Comparison of ENCODE assay signal across 7 mouse cellular contexts in the genomic region with DNA sequence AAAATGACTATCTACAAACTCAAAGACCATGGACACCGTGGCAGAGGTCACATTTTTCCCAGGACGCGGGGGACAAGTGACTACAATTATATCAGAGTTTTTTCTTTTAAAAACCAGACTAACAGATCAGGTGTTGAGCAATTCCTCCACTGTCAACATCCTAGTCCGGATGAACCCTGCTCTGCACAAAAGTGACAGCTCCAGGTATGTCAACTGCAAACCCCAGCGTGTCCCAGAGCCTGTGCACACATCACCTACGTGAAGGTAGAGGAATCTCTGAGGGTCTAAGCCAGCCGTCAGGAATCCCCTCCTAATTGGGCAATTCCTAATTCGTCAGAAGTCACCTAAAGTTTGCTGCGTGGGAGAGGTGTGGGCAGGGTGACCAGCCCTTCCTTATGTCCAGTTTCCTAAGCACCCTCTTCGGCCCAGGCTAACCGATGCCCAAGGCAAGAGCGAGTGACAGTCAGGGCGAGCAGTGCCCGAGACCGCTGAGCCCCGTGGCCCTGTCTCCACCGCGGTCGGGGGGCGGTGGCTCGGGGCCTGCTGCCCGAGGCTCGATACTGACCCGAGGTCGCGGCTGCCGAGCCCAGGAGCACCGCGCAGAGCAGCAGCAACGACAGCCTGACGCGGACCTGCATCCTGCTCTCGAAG. TPM values are rescaled to one million over a fixed set of nuclear protein-coding genes. Genes with fewer than 3 reads are reported as not detected.
A peak's percentile ranks its signal among the peaks of the same experiment; 100 is the strongest.
DNase-seq lines count a peak whose midpoint lies in the region; ATAC-seq and TF ChIP-seq lines count a peak whose summit lies in the region.

No protein-coding gene starts in this region.

- DNase-seq in spleen, adult 2 months (ENCODE audit: low read depth in 1 of 2, low spot score in 2 of 2): no peak
- no peak for DNase-seq in spleen, postnatal 10 days (ENCODE audit: low spot score in 2 of 2)
- DNase-seq in embryonic facial prominence, embryonic 14.5 days (ENCODE audit: low spot score): peak; percentile 10
- no peak for DNase-seq in spleen, adult 12 weeks (ENCODE audit: low spot score)
- no peak for DNase-seq in cerebellum, adult 11-12 months

- peak overlapping the region; percentile 89 for H3K4me2 ChIP-seq in embryonic facial prominence, embryonic 14.5 days (ENCODE audit: low read depth, low read length)
- peak overlapping the region; percentile 82 for H3K4me2 ChIP-seq in intestine, embryonic 16.5 days (ENCODE audit: low read depth, low read length)
- peak overlapping the region; percentile 93 for H3K4me2 ChIP-seq in midbrain, embryonic 12.5 days (replicated peaks)

- 3% methylated on average over 33 of the region's 33 CpGs for WGBS in spleen, adult 2 months
- 5% methylated on average over 23 of the region's 33 CpGs for WGBS in embryonic facial prominence, embryonic 14.5 days
- 2% methylated on average over 33 of the region's 33 CpGs for WGBS in intestine, embryonic 16.5 days
- WGBS in midbrain, embryonic 12.5 days: 4% methylated on average over 31 of the region's 33 CpGs

- H3K27ac ChIP-seq in spleen, adult 2 months (ENCODE audit: insufficient read depth, low read length): peak overlapping the region; percentile 57
- H3K27ac ChIP-seq in embryonic facial prominence, embryonic 14.5 days (replicated peaks; ENCODE audit: low read depth, low read length): no peak overlapping the region; the same call in 1 of the 2 replicates
- peak overlapping the region; percentile 80 for H3K27ac ChIP-seq in intestine, embryonic 16.5 days (ENCODE audit: low read length)
- peak overlapping the region; percentile 65 for H3K27ac ChIP-seq in midbrain, embryonic 12.5 days (replicated peaks)

- ATAC-seq in embryonic facial prominence, embryonic 14.5 days (ENCODE audit: low read depth): peak; percentile 35
- peak; percentile 72 for ATAC-seq in intestine, embryonic 16.5 days
- peak; percentile 77 for ATAC-seq in midbrain, embryonic 12.5 days (ENCODE audit: low FRiP score, low read depth)

- H3K27me3 ChIP-seq in spleen, adult 2 months (ENCODE audit: control insufficient read depth, insufficient read depth, low read length): no peaks in the 10 kb centered on the region
- no peaks in the 10 kb centered on the region for H3K27me3 ChIP-seq in embryonic facial prominence, embryonic 14.5 days (replicated peaks; ENCODE audit: control insufficient read depth, insufficient read depth, low read length)
- H3K27me3 ChIP-seq in intestine, embryonic 16.5 days (replicated peaks; ENCODE audit: control insufficient read depth, insufficient read depth, low read length): no peaks in the 10 kb centered on the region
- peaks cover 6% of the 10 kb centered on the region; the same call in 1 of the 2 replicates for H3K27me3 ChIP-seq in midbrain, embryonic 12.5 days

- H3K4me3 ChIP-seq in spleen, adult 2 months (ENCODE audit: extremely low read depth, insufficient read depth, insufficient read length): peak overlapping the region; percentile 75
- H3K4me3 ChIP-seq in embryonic facial prominence, embryonic 14.5 days (ENCODE audit: low read depth, low read length): peak overlapping the region; percentile 94
- H3K4me3 ChIP-seq in intestine, embryonic 16.5 days (ENCODE audit: low read length): peak overlapping the region; percentile 89
- H3K4me3 ChIP-seq in midbrain, embryonic 12.5 days: peak overlapping the region; percentile 83

- no peaks in the 10 kb centered on the region; the same call in 1 of the 2 replicates for H3K4me1 ChIP-seq in spleen, adult 2 months (ENCODE audit: control insufficient read depth, insufficient read depth, insufficient read length)
- H3K4me1 ChIP-seq in embryonic facial prominence, embryonic 14.5 days (ENCODE audit: control insufficient read depth, insufficient read depth, low read length): peaks cover 5% of the 10 kb centered on the region; the same call in 1 of the 2 replicates
- H3K4me1 ChIP-seq in intestine, embryonic 16.5 days (ENCODE audit: control insufficient read depth, insufficient read depth, low read length): peaks cover 5% of the 10 kb centered on the region
- peaks cover 12% of the 10 kb centered on the region for H3K4me1 ChIP-seq in midbrain, embryonic 12.5 days

- H3K36me3 ChIP-seq in spleen, adult 2 months (ENCODE audit: control insufficient read depth, insufficient read depth, low read length): peaks cover 2% of the 10 kb centered on the region; the same call in 1 of the 2 replicates
- no peaks in the 10 kb centered on the region for H3K36me3 ChIP-seq in embryonic facial prominence, embryonic 14.5 days (ENCODE audit: control insufficient read depth, insufficient read depth, low read length)
- no peaks in the 10 kb centered on the region for H3K36me3 ChIP-seq in intestine, embryonic 16.5 days (ENCODE audit: control insufficient read depth, insufficient read depth, low read length)
- H3K36me3 ChIP-seq in midbrain, embryonic 12.5 days: no peaks in the 10 kb centered on the region

- no peak for TF ChIP-seq POLR2A in spleen, adult 2 months (IDR thresholded peaks at IDR 0.05; ENCODE audit: low read depth, low read length)

- TF ChIP-seq CTCF in spleen, adult 2 months (IDR thresholded peaks at IDR 0.05; ENCODE audit: extremely low read depth, insufficient read depth, insufficient read length, insufficient replicate concordance): no peak

- H3K9ac ChIP-seq in embryonic facial prominence, embryonic 14.5 days (ENCODE audit: low read depth, low read length): peak overlapping the region; percentile 93
- H3K9ac ChIP-seq in intestine, embryonic 16.5 days (ENCODE audit: low read depth, low read length): peak overlapping the region; percentile 92
- H3K9ac ChIP-seq in midbrain, embryonic 12.5 days (replicated peaks): peak overlapping the region; percentile 77

- no peaks in the 10 kb centered on the region for H3K9me3 ChIP-seq in embryonic facial prominence, embryonic 14.5 days (ENCODE audit: control insufficient read depth, low read length)
- H3K9me3 ChIP-seq in intestine, embryonic 16.5 days (ENCODE audit: control insufficient read depth, low read length): no peaks in the 10 kb centered on the region
- H3K9me3 ChIP-seq in midbrain, embryonic 12.5 days: no peaks in the 10 kb centered on the region

RNA-seq across cellular contexts. Expression of gene Sel1l, which starts 0.4 kb away (rescaled TPM):
- 25.3 and 55.6 TPM in 2 replicates for polyA plus RNA-seq in spleen, adult 2 months (2012; rRNA removed)
- polyA plus RNA-seq in embryonic facial prominence, embryonic 14.5 days (2014; fragmentation: Nextera tagmentation; extraction: Ambion mirVana): 94.8 and 95.5 TPM in 2 replicates
- polyA plus RNA-seq in intestine, embryonic 16.5 days (2015; fragmentation: Nextera tagmentation; extraction: Ambion mirVana): 85.4 and 99.2 TPM in 2 replicates
- polyA plus RNA-seq in midbrain, embryonic 12.5 days (2016; fragmentation: Nextera tagmentation; extraction: Ambion mirVana): 74.3 and 84.7 TPM in 2 replicates
